Mouse (Mus musculus) thymus, postnatal 10 days (tissue): ENCODE measurements around the gene Rapgef2.

Experiments used
- DNase-seq, 2 experiments: peaks; one replicate each; pipeline ENCODE4 v3.0.0; 2021; ENCODE audit warnings: low spot score in 2 of 2

Gene Rapgef2

DNA sequence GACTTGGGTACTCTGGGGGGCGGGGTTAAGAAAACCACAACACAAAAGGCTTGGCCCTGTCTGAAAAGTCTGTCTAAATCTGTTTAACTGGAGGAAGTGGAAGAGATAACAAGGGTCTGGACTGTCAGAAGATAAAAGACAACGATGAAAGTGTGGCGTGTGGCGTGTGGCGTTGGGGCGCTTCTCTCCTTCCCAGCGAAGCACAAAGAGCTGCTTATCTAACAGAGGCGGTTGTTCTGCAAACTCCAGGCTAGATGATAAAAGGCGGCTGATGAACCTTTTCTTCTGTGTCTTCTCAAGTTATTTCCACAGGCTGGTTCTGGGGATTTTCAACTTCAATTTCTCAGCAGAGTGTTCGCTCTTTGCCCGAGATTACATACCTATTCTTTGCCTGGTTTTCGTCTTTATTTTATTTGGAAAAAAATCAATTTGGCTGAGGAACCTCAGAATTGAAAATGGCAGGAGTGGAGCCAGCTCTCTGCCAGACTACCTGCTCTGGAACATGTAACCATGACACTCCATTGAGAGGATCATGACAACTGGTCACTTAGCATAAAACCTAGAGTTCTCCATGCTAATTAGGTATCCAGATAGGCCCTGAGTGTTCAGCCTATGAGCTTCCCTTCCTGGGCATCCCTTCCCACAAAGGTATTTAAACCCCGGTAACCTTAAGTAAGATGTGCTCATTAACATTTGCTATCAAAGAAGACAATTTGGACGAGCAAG lies 258.0 kb downstream of the Rapgef2 start:
- DNase-seq, result no peak

DNA sequence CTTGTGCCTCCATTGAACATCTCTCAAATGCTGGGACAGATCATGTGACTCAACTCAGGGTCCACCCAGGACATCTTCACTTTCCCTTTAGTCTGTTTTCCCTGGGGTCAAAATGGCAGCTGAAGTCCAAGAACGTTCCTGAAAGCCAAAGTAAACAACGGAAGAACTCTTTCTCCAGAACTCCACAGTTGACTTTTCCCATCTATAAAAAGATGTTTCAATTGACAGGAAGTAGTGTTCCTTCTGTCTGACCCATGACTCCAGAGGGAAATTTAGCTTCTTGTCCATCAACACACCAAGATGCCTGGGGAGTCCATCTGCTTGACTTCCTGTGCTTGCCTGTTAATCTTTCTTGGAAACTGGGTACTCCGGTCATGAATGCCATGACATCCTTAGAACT lies 260.3 kb downstream of the Rapgef2 start:
- no peak for DNase-seq

DNA sequence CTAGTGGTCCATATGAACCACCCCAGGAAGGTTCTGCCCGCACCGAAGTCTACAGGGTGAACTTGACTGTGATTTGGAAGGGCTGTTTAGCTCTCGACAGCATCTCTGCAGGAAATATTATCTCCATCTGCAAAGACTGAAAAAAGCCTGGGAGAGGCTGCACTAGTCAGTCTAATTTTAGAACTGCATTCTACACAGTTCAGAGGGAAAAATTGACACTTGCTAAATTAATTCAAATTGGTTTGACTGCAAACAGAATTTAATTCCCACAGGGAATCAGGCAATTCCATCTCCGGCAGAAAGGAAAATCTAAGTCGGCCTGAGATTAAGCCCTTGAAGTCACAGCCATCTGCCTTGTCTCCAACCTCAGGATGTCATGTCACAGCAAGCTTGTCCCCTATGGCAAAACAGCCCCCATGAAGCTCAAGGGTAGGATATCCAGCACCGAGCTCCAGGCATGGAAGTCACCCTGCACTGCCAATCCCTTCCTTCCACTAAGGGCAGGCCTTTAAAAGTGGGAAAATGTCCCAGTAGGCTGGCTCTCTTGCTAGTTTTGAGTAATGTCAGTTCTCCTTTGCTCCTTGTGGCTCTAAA lies 262.5 kb downstream of the Rapgef2 start:
- no peak for DNase-seq

DNA sequence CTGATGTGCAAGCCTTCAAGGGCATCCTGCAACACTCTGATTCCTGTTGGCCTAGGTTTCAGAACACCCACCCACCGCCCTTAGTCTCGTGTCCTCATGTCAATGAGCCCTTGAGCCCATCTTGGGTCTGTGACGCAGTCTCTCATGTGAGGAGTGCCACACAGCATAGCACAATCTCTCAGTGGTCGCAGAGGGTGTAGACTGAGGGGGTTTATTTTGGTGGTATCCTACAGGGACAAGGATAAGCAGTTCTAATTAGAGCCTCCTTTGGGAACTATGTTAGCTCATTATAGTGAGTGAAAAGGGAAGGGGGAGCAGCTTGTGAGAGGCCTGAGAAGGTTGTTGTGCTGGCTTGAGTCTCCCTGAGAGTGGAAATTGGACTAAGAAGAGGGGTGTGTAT lies 263.6 kb downstream of the Rapgef2 start:
- no peak for DNase-seq

DNA sequence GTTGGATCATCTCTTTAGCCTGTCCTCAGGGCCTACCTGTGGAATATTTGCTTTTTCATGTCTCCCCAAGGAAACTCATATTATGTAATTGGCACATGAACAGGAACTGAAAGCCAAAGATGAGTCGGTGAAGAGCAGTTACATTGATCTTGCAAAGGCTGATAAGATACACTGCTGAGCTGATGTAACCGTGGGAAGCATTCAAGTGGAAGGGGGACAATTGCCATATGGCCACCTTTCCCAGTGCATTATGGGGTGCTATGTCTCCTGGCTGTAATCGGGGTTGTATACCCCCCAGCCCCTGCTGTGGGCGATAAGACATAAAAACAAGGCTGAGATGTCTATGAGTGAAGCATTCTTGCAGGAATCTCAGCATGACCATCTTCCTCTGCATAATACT lies 268.9 kb downstream of the Rapgef2 start:
- no peak for DNase-seq

DNA sequence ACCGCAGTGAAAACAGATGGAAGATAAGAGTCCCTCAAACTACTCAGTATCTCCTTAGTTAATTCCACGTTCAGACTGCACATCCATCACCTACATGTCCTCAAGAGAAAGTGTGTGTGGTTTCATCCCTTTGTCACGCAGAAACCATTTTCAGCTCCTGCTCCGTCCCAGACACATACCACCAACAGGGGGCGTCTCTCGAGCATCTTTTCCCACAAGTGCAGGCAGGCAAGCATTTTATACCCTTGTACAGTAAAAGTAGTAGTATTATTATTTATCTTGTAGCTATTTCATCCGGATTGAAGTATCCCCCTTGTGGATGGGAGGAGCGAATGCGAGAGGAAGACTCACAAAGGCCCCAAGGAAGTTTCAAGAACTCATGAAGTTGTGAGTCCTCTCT lies 269.5 kb downstream of the Rapgef2 start:
- no peak for DNase-seq

DNA sequence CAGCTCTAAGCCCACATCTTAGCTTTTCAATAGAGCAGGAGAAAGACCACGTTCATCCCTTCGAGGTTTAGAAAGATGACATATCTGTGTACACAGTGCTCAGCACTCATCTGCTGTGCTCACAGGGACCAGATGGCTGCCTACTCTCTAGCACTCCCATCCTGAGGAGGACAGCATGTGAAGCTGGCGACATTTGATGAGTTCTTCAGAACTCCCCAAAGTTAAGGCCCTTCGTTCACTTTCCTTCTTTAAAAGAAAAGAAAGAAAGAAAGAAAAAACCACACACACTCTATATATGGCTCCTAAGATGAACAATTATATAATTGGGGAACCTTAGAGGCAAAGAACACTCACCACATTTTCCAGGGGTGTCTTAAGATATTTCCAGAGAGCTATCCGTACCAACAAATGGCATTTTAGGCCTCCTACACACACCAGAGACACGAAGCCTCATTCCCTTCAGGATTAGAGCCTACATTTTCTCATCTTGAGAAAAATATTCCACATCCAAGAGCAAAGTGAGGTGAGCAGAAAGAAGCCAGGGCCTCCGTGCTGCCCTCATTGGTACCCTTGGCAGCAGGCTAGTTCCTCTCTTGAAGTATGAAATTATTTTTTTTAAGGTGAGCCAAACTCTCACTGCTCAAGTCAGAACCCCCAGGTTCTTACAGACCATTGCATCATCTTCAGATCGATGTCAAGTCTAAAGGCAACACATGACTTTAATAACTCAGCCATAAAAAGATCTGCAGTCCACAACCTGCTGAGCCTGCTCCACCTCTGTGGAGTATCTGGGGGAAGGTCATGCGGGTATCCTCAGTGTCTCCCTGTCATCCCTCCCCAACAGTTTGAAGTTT lies 270.5 kb downstream of the Rapgef2 start:
- no peak for DNase-seq
